Mouse (Mus musculus) kidney, embryonic 15.5 days (tissue): ENCODE measurements at regions not wholly inside any gene's neighbourhood (a gene's known extent, or its start where the extent isn't known, plus 50 kb on each side); places are given as distances from the start of the nearest gene placed in this dataset.

Experiments used
- ATAC-seq: fragments of 200-750 bp; cut with Nextera tagmentation; replicated peaks from 2 replicates; pipeline ENCODE4 v1.8.0; 2017; ENCODE audit warnings: moderate TSS enrichment; ENCODE audit not compliant: low FRiP score
- H3K27ac ChIP-seq: fragments of 300-500 bp; sonication (generic); 2 replicates; pipeline ENCODE4 v1.5.1; 2015; ENCODE audit warnings: mild to moderate bottlenecking, inconsistent platforms
- H3K27me3 ChIP-seq: fragments of 300-500 bp; sonication (generic); 2 replicates; pipeline ENCODE4 v1.6.1; 2015; ENCODE audit warnings: inconsistent platforms
- H3K36me3 ChIP-seq: fragments of 300-500 bp; sonication (generic); 2 replicates; pipeline ENCODE4 v1.6.1; 2015; ENCODE audit warnings: inconsistent platforms
- H3K4me1 ChIP-seq: fragments of 300-500 bp; sonication (generic); 2 replicates; pipeline ENCODE4 v1.6.1; 2015; ENCODE audit warnings: inconsistent platforms
- H3K4me2 ChIP-seq: fragments of 300-500 bp; sonication (generic); 2 replicates; pipeline ENCODE4 v1.6.1; 2015; ENCODE audit warnings: moderate library complexity, mild to moderate bottlenecking, inconsistent platforms
- H3K4me3 ChIP-seq: fragments of 300-500 bp; sonication (generic); replicated peaks from 2 replicates; pipeline ENCODE4 v1.5.1; 2015; ENCODE audit warnings: mild to moderate bottlenecking, inconsistent platforms
- H3K9ac ChIP-seq: fragments of 300-500 bp; sonication (generic); 2 replicates; pipeline ENCODE4 v1.6.1; 2015; ENCODE audit warnings: mild to moderate bottlenecking, inconsistent platforms
- H3K9me3 ChIP-seq: fragments of 300-500 bp; sonication (generic); replicated peaks from 2 replicates; pipeline ENCODE4 v1.6.1; 2016; ENCODE audit warnings: inconsistent platforms
- WGBS: fragments of 180-500 bp; shearing (Covaris S2); methylation state at CpG from one replicate; pipeline ENCODE4 v1.1.7; 2015; ENCODE audit warnings: mixed read lengths; 5-methylcytosine and 5-hydroxymethylcytosine counted together

DNA sequence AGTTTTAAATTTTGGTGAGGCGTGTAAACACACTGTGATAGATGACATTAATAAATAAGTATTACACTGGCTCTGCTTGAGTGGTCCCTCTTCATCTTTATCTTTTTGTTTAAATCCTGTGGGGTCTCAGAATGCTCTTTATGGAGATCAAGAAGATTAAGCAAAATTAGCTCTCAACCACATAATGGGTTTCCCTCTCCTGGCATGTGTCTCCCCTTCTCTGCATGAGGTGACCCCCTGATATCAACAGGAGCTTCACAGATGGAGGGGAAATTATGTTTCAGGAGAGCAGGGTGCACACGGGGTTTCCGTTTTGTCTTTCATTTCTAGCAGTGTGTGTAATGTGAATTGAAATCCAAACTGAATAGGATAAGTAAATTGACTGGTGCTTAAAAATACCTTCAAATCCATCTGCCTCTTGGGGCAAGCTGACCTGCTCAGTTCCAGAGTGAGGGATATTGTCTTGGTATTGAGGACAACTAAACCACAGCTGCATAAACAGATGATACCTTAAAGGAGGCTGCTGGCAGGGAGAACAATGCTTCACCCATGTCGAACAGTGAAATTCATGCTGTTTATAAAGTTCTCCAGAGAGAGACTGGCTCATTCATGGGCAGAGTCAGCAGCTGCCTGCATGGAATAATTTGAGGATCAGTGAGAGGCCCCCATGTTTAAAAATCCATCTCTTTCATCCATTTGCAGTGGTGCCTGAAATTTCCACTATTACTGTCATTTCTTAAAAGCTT lies 518.3 kb upstream of the Nr2f1 start:
- Histone ChIP-seq H3K4me1 (no peaks in the 10 kb centered on the region), H3K27ac (no peak overlapping the region), H3K4me3 (no peak overlapping the region), H3K9me3 (no peaks in the 10 kb centered on the region), H3K36me3 (no peaks in the 10 kb centered on the region), H3K27me3 (no peaks in the 10 kb centered on the region), H3K4me2 (no peak overlapping the region), H3K9ac (no peak overlapping the region)
- 74% methylated on average over 4 of the region's 4 CpGs for WGBS
- no peak for ATAC-seq

DNA sequence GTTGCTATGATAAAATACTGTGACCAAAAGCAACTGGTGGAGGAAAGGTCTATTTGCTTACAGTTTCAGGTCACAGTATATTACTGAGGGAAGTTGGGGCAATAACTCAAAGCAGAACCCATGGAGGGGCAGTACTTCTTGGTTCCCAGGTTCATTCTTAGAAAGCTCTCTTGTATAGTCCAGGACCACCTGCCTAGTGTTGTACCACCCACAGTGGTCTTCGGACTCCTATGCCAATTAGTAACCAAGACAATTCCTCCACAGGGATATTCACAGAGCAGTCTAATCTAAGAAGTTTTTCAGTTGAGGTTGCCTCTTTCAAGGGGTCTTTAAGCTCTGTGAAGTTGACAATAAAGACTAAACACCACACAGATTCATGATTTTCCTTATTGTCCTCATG lies 517.6 kb upstream of the Nr2f1 start:
- Histone ChIP-seq H3K9ac (no peak overlapping the region), H3K4me1 (no peaks in the 10 kb centered on the region), H3K9me3 (no peaks in the 10 kb centered on the region), H3K4me2 (no peak overlapping the region), H3K4me3 (no peak overlapping the region), H3K27ac (no peak overlapping the region), H3K27me3 (no peaks in the 10 kb centered on the region), H3K36me3 (no peaks in the 10 kb centered on the region)
- ATAC-seq = no peak
- 74% methylated on average over 1 of the region's 1 CpGs for WGBS

DNA sequence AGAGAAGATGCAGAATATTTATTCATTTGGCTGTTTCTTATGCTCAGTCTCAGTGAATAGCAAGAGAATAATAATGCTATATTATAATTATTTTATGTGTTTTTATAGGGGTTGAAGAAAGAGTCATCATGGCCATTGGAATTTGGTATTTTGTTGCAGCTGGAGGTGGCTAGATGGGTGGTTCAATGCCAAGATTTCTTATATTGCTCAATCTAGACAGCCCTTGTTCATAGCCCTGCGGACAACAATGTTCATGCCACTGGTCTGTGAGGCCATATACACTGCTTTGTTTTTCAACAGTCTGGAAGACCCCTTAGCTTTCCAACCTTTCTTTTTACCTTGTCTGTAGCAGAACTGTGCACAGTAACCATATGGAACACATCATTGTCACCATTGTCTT lies 505.1 kb upstream of the Nr2f1 start:
- Histone ChIP-seq H3K4me2 (no peak overlapping the region), H3K4me3 (no peak overlapping the region), H3K27me3 (no peaks in the 10 kb centered on the region), H3K27ac (no peak overlapping the region), H3K9me3 (no peaks in the 10 kb centered on the region), H3K9ac (no peak overlapping the region), H3K4me1 (no peaks in the 10 kb centered on the region), H3K36me3 (no peaks in the 10 kb centered on the region)
- no peak for ATAC-seq
- WGBS = 82% methylated on average over 1 of the region's 1 CpGs

DNA sequence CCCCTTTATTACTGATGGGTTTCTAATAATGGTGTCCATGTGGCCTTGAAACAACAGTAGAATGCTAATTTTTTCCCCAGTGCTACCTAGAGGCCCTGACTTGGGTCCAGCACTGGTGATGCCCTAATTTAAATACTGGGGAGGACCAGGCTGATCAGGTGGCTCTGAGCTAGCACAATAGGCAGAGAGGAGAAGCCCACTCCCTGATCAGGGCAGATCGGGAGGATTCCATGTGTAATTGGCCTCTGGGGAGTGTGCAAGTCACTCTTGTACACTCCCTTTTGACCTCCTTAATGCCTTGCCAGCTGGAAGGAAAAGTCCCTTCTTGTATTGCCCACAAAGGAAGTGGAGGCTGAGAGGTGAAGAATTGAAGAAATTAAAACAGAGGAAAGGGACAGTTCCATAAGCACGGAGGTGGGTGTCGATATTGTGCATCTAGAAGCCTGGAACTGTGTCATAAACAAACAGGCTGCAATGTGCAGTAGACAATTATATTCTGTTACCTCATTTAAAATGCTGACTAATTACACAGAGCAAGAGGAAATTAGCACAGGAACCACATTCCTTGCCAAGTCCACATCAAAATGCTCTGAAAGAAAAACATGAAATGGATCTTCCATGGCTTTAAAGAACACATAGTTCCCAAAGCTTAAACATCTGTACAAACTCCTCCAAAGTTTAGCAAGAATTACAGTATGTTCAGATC lies 498.4 kb upstream of the Nr2f1 start:
- Histone ChIP-seq H3K9me3 (no peaks in the 10 kb centered on the region), H3K27ac (no peak overlapping the region), H3K27me3 (no peaks in the 10 kb centered on the region), H3K4me2 (no peak overlapping the region), H3K9ac (no peak overlapping the region), H3K4me1 (0 out of 2 replicates have a peak, but pooled peaks cover 4% of the 10 kb centered on the region), H3K36me3 (no peaks in the 10 kb centered on the region), H3K4me3 (no peak overlapping the region)
- WGBS = 35% methylated on average over 3 of the region's 3 CpGs
- peak; percentile 67 for ATAC-seq

DNA sequence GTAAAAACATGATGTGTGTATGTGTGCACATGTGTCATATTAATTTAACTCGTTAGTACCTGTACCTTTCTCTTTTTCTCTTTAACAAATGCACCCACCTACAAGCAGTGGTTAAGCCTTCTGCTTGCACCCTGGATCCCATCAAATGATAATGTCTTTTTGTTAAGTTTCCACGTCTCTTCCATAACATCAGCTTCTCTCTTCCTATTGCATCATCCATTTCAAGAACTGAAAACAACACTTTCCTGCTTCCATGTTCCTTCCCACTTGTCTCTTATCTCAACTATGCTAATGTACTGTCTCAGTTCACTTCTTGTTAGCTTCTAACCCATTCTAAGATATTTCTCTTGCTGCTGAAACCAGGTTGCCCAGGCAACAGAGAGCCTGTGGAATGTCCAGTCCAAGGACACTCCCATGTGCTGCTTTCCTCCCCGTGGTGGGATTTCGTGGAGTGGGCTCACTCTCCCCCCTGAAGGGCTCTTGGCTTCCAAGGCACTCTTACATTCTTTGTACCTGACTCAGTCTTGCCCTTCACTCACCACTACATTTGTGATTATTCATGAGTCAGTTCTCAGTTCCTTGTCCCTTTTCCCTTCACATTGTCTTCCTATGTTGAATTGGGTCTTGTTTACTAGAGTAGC lies 479.8 kb upstream of the Nr2f1 start:
- Histone ChIP-seq H3K27me3 (no peaks in the 10 kb centered on the region), H3K9ac (no peak overlapping the region), H3K36me3 (no peaks in the 10 kb centered on the region), H3K4me2 (no peak overlapping the region), H3K4me1 (no peaks in the 10 kb centered on the region), H3K9me3 (no peaks in the 10 kb centered on the region), H3K27ac (no peak overlapping the region), H3K4me3 (no peak overlapping the region)
- 0 out of 2 replicates have a peak, but pooled peaks have one; percentile 52 for ATAC-seq
- WGBS = 57% methylated on average over 4 of the region's 4 CpGs

DNA sequence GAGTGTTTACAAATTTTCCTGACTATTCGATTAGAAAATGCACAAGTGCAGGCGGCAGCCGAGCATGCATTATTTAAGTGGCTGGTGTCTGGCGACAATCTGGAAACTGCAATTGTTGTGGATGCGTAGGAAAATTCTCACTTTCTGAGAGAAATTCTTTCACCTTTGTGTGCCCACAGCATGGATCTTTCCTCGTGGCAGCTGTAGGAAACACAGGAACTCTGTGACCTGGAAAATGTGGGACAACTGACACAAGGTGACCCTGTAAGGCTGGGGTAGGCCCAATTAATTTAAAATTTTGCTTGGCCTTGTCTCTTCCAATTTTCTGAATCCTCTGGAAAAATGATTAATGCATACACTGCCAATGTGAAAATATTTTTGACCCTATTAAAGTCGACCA lies 478.7 kb upstream of the Nr2f1 start:
- H3K9me3 ChIP-seq = no peaks in the 10 kb centered on the region
- H3K27me3 ChIP-seq = no peaks in the 10 kb centered on the region
- H3K9ac ChIP-seq = no peak overlapping the region
- no peaks in the 10 kb centered on the region for H3K36me3 ChIP-seq
- 74% methylated on average over 7 of the region's 7 CpGs for WGBS
- H3K27ac ChIP-seq = no peak overlapping the region
- H3K4me2 ChIP-seq = no peak overlapping the region
- H3K4me1 ChIP-seq = no peaks in the 10 kb centered on the region
- no peak overlapping the region for H3K4me3 ChIP-seq
- no peak for ATAC-seq

DNA sequence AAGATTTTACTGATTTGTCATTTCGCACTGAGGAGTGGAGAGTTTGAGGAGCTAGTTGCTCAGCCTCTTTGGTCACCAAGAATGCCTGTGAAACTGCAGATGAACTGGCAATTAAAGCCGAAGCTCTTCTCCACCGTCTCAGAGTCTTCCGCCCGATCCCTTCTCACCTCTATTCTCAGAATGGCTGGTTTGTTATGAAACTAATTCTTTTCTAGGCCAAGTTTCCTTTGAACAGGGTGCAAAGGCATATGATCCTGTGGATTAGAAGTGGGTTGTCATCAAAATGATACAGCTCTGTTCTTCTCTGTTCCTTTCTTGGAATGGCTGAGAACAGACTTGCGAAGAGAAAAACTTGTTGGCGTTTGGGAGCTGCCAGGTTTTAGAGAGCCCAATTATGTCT lies 458.7 kb upstream of the Nr2f1 start:
- H3K4me2 ChIP-seq = no peak overlapping the region
- H3K9me3 ChIP-seq = no peaks in the 10 kb centered on the region
- H3K4me3 ChIP-seq = no peak overlapping the region
- H3K36me3 ChIP-seq = no peaks in the 10 kb centered on the region
- H3K4me1 ChIP-seq = no peaks in the 10 kb centered on the region
- H3K27ac ChIP-seq = no peak overlapping the region
- no peak for ATAC-seq
- WGBS = 83% methylated on average over 7 of the region's 7 CpGs
- no peak overlapping the region for H3K9ac ChIP-seq
- H3K27me3 ChIP-seq = no peaks in the 10 kb centered on the region

DNA sequence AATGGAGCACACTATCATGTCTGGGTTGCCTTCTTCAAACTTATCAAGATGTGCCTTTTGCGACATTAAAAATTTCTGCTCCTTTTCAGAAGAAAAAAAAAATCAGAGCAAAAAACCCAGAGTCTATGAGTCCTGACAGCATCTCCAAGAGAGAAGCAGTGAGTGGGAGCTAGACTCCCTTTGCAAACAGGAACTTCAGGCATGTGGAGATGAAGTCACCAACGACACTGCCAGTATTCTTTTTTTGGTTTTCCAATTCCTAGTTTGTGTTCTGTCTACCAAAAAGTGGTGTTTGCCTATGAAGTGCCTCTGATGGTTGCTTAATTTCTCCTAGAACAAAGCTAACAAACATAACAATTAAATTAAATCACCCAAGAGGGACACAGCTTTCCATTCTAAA lies 457.2 kb upstream of the Nr2f1 start:
- no peaks in the 10 kb centered on the region for H3K4me1 ChIP-seq
- H3K27ac ChIP-seq = no peak overlapping the region
- no peak overlapping the region for H3K4me2 ChIP-seq
- no peak overlapping the region for H3K9ac ChIP-seq
- no peak for ATAC-seq
- no peaks in the 10 kb centered on the region for H3K9me3 ChIP-seq
- H3K36me3 ChIP-seq = no peaks in the 10 kb centered on the region
- H3K4me3 ChIP-seq = no peak overlapping the region
- WGBS = 77% methylated on average over 2 of the region's 2 CpGs
- no peaks in the 10 kb centered on the region for H3K27me3 ChIP-seq

DNA sequence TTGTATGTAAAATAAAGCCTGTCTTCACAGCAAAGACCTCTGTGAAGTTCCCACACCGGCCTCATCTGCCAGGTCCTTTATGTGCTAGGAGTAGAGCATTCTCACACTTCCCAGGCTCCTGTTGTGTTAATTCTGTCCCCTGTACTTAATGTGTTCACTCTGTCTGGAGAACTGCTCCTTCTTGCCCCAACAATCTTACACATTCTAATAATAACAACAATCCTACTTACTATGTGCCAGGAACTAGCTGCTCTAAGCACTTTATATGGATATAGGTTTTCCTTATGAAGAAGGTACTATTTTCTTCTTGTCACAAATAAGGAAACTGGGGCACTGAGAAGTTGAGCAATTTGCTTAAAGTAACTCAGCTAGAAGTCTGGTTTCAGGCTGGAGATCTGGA lies 456.6 kb upstream of the Nr2f1 start:
- ATAC-seq = no peak
- Histone ChIP-seq H3K9ac (no peak overlapping the region), H3K4me3 (no peak overlapping the region), H3K27me3 (no peaks in the 10 kb centered on the region), H3K4me1 (no peaks in the 10 kb centered on the region), H3K4me2 (no peak overlapping the region), H3K36me3 (no peaks in the 10 kb centered on the region), H3K27ac (no peak overlapping the region), H3K9me3 (no peaks in the 10 kb centered on the region)
- 89% methylated on average over 1 of the region's 1 CpGs for WGBS

DNA sequence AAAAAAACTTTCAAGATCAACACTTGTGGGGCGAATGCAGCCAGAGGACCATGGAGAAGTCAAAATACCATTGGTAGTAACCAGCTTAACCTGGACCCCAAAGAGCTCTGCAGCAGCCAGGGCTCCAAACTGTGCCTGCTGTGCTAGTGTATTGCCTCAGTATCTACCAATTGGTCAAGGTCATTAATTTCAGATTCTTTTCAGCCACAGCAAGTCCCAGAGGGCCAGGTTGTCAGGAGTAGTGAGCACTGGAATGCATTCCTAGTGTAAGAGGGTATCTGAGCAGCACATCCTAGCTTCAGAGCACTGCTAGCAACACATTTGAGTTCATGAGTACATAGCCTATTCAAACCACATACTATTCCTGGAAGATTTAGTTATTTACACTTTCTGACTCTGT lies 451.3 kb upstream of the Nr2f1 start:
- no peak overlapping the region for H3K27ac ChIP-seq
- no peak overlapping the region for H3K4me2 ChIP-seq
- no peak for ATAC-seq
- H3K4me3 ChIP-seq = no peak overlapping the region
- H3K27me3 ChIP-seq = no peaks in the 10 kb centered on the region
- no peak overlapping the region for H3K9ac ChIP-seq
- WGBS = 86% methylated on average over 1 of the region's 1 CpGs
- H3K4me1 ChIP-seq = no peaks in the 10 kb centered on the region
- no peaks in the 10 kb centered on the region for H3K9me3 ChIP-seq
- H3K36me3 ChIP-seq = no peaks in the 10 kb centered on the region

DNA sequence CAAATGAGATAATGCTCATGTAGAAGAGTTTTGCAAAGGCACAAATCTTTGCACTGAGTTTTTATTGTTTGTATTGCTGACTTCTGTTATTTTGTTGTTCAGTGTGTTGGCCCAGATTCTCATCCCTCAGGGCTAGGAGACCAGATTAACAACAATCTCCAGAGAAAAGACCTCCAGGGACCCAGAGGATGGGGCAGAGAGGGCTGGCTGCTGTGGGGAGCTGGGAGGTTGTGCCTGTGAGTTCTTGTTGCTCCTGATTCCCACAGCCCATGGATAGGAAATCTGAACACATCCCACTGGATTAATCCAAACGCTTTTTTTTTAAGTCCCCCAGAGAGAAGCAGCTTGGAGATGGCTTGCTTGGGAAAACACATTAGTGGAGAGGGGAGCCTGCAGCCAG lies 445.0 kb upstream of the Nr2f1 start:
- ATAC-seq = no peak
- no peak overlapping the region for H3K27ac ChIP-seq
- no peaks in the 10 kb centered on the region for H3K4me1 ChIP-seq
- H3K36me3 ChIP-seq = no peaks in the 10 kb centered on the region
- H3K9me3 ChIP-seq = no peaks in the 10 kb centered on the region
- no peaks in the 10 kb centered on the region for H3K27me3 ChIP-seq
- no peak overlapping the region for H3K4me2 ChIP-seq
- no peak overlapping the region for H3K4me3 ChIP-seq
- 41% methylated on average over 1 of the region's 1 CpGs for WGBS
- H3K9ac ChIP-seq = no peak overlapping the region

DNA sequence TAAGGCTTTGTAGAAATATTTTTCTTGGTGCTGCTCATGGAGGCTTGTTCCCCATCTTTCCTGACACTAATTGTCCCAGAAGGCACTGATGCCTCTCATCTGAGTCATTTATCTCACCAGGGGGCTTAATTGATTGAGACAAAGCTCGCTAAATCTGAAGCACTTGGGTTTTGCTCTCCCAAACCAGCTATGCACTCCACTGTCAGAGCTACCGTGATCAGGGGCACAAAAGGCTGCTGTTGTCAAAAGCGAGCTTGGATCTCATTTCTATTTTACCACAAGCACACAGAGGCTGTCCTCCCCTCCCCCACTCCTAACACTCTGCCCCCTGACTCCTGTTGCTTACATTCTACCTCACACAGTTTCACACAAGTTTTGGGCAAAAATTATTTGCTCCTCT lies 443.5 kb upstream of the Nr2f1 start:
- H3K27ac ChIP-seq = no peak overlapping the region
- no peaks in the 10 kb centered on the region for H3K27me3 ChIP-seq
- H3K9ac ChIP-seq = no peak overlapping the region
- no peak for ATAC-seq
- H3K36me3 ChIP-seq = no peaks in the 10 kb centered on the region
- no peaks in the 10 kb centered on the region for H3K9me3 ChIP-seq
- H3K4me3 ChIP-seq = no peak overlapping the region
- H3K4me2 ChIP-seq = no peak overlapping the region
- no peaks in the 10 kb centered on the region for H3K4me1 ChIP-seq
- 12% methylated on average over 3 of the region's 3 CpGs for WGBS
